Mouse (Mus musculus): ENCODE data around the gene Scn5a. TPM values are rescaled to one million over a fixed set of nuclear protein-coding genes. Genes with fewer than 3 reads are reported as not detected.
A peak's percentile ranks its signal among the peaks of the same experiment; 100 is the strongest.

Gene Scn5a
- polyA plus RNA-seq, 2 experiments = 0.02 TPM; not detected in 1

DNA sequence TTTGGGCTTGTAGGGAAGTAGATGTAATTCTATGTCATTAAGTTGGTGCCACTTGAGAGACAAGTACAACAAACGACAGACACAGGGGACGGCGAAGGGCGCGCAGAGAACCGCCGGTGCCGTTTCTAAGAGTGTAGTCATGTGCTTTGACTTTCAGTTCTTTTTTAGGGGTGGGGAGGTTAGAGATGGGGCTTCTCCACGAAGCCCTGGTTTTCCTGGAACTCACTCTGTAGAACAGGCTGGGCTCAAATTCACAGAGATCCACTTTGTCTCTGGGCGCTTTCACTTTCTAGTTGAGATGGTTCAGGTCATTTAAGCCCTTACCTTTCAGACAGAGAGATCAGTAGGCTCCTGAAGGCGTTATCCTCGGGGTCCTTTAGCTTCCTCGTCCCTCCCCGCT lies 122.8 kb downstream of the Scn5a start:
- TF ChIP-seq CTCF (IDR thresholded peaks at IDR 0.05; ENCODE audit: low read depth) = no peak
- TF ChIP-seq EP300 (IDR thresholded peaks at IDR 0.05; ENCODE audit: low read depth) = no peak
- no peaks in the 10 kb centered on the region for H3K9me3 ChIP-seq (ENCODE audit: control insufficient read depth, low read length)
- H3K4me1 ChIP-seq (replicated peaks; ENCODE audit: control insufficient read depth in 2 of 2, insufficient read depth in 2 of 2, low read length in 1 of 2) = no peaks in the 10 kb centered on the region
- H3K27ac ChIP-seq = no peak overlapping the region
- H3K4me2 ChIP-seq (ENCODE audit: low read depth) = no peak overlapping the region
- ATAC-seq (ENCODE audit: insufficient read depth) (no peak), DNase-seq (ENCODE audit: low read depth in 3 of 3, low spot score in 3 of 3) (no peak)
- WGBS (ENCODE audit: insufficient replicate concordance) = 75% methylated on average over 14 of the region's 14 CpGs
- no peaks in the 10 kb centered on the region for H3K27me3 ChIP-seq (ENCODE audit: control insufficient read depth, insufficient read depth, low read length)
- no peak overlapping the region for H3K9ac ChIP-seq (replicated peaks)
- H3K36me3 ChIP-seq (replicated peaks; ENCODE audit: control insufficient read depth, insufficient read depth, low read depth) = peaks cover 7% of the 10 kb centered on the region; the same call in 1 of the 2 replicates
- H3K4me3 ChIP-seq (ENCODE audit: insufficient read depth in 1 of 2, low read depth in 2 of 2, low read length in 2 of 2) = no peak overlapping the region

GRCm38 (mm10) chr9:119445737-119446136 lies 133.1 kb downstream of the Scn5a start:
- no peak for DNase-seq (ENCODE audit: low read depth in 3 of 3, low spot score in 3 of 3)
- Histone ChIP-seq H3K36me3 (replicated peaks; ENCODE audit: control insufficient read depth, insufficient read depth, low read depth) (peaks cover 12% of the 10 kb centered on the region), H3K4me3 (ENCODE audit: insufficient read depth in 1 of 2, low read depth in 2 of 2, low read length in 2 of 2) (peak overlapping the region; percentile 68 to 71), H3K4me1 (replicated peaks; ENCODE audit: control insufficient read depth in 2 of 2, insufficient read depth in 2 of 2, low read length in 1 of 2) (peaks cover 4 to 7% of the 10 kb centered on the region in 2 experiments), H3K4me2 (ENCODE audit: low read depth) (peak overlapping the region; percentile 64), H3K27me3 (ENCODE audit: control insufficient read depth, insufficient read depth, low read length) (no peaks in the 10 kb centered on the region), H3K9me3 (ENCODE audit: control insufficient read depth, low read length) (no peaks in the 10 kb centered on the region), H3K27ac (no peak overlapping the region), H3K9ac (replicated peaks) (peak overlapping the region; percentile 71)
- TF ChIP-seq CTCF (IDR thresholded peaks at IDR 0.05; ENCODE audit: low read depth) = no peak
- no peak for TF ChIP-seq EP300 (IDR thresholded peaks at IDR 0.05; ENCODE audit: low read depth)
- no peak for ATAC-seq (ENCODE audit: insufficient read depth)
- WGBS (ENCODE audit: insufficient replicate concordance) = 11% methylated on average over 6 of the region's 6 CpGs

GRCm38 (mm10) chr9:119444738-119445429 lies 133.9 kb downstream of the Scn5a start, which contains the start of gene Exog:
Gene Exog (plus strand): TSS chr9:119444943.
- Histone ChIP-seq H3K4me1 (replicated peaks; ENCODE audit: control insufficient read depth in 2 of 2, insufficient read depth in 2 of 2, low read length in 1 of 2) (peaks cover 4 to 7% of the 10 kb centered on the region in 2 experiments), H3K4me2 (ENCODE audit: low read depth) (peak within 1 kb of the TSS; percentile 64), H3K9ac (replicated peaks) (peak within 1 kb of the TSS; percentile 71), H3K36me3 (replicated peaks; ENCODE audit: control insufficient read depth, insufficient read depth, low read depth) (peaks cover 10% of the 10 kb centered on the region), H3K27ac (no peak within 1 kb of the TSS), H3K27me3 (ENCODE audit: control insufficient read depth, insufficient read depth, low read length) (no peaks in the 10 kb centered on the region), H3K9me3 (ENCODE audit: control insufficient read depth, low read length) (no peaks in the 10 kb centered on the region), H3K4me3 (ENCODE audit: insufficient read depth in 1 of 2, low read depth in 2 of 2, low read length in 2 of 2) (peak within 1 kb of the TSS; percentile 68 to 71)
- DNase-seq (ENCODE audit: low read depth in 3 of 3, low spot score in 3 of 3) = peak; percentile 79 to 82 (median 80)
- ATAC-seq (ENCODE audit: insufficient read depth) = peak; percentile 89
- under 1% methylated on average over 52 of the region's 52 CpGs for WGBS (ENCODE audit: insufficient replicate concordance)
- no peak for TF ChIP-seq EP300 (IDR thresholded peaks at IDR 0.05; ENCODE audit: low read depth)
- peak; percentile 87 for TF ChIP-seq CTCF (IDR thresholded peaks at IDR 0.05; ENCODE audit: low read depth)

- 66% methylated on average over 9 of the region's 9 CpGs for WGBS (ENCODE audit: insufficient replicate concordance)
- H3K4me1 ChIP-seq (replicated peaks; ENCODE audit: control insufficient read depth in 2 of 2, insufficient read depth in 2 of 2, low read length in 1 of 2) = no peaks in the 10 kb centered on the region
- no peak overlapping the region for H3K4me2 ChIP-seq (ENCODE audit: low read depth)
- no peak for DNase-seq (ENCODE audit: low read depth in 3 of 3, low spot score in 3 of 3)
- H3K27me3 ChIP-seq (ENCODE audit: control insufficient read depth, insufficient read depth, low read length) = no peaks in the 10 kb centered on the region
- H3K36me3 ChIP-seq (replicated peaks; ENCODE audit: control insufficient read depth, insufficient read depth, low read depth) = no peaks in the 10 kb centered on the region
- ATAC-seq (ENCODE audit: insufficient read depth) = no peak
- H3K9me3 ChIP-seq (ENCODE audit: control insufficient read depth, low read length) = no peaks in the 10 kb centered on the region
- H3K9ac ChIP-seq (replicated peaks) = no peak overlapping the region
- H3K4me3 ChIP-seq (ENCODE audit: insufficient read depth in 1 of 2, low read depth in 2 of 2, low read length in 2 of 2) = no peak overlapping the region
- H3K27ac ChIP-seq = no peak overlapping the region
- TF ChIP-seq CTCF (IDR thresholded peaks at IDR 0.05; ENCODE audit: low read depth) (no peak), EP300 (IDR thresholded peaks at IDR 0.05; ENCODE audit: low read depth) (no peak)
These were observed 140.3 kb downstream of the Scn5a start for GRCm38 (mm10) chr9:119438498-119439000.

DNA sequence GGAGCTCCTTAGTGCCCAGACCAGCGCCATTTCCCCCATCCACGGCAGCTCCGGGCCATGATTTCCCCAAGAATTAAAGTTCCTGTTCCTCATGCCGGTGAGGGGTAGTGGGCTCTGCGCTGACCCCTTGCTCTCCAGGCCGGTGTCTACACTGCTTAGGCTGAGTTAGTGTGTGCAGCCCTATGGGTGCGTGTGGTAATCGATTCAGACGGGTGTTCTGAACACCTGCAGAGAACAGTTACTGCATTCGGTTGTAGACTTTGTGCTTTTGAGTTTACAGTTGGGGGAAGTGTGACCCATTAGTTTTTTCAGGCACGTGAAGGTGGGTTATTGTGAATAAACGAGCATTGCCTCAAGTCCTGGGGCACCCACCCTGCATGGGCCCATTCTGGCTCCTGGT lies 140.8 kb downstream of the Scn5a start:
- H3K27ac ChIP-seq = no peak overlapping the region
- no peak overlapping the region for H3K4me3 ChIP-seq (ENCODE audit: insufficient read depth in 1 of 2, low read depth in 2 of 2, low read length in 2 of 2)
- TF ChIP-seq EP300 (IDR thresholded peaks at IDR 0.05; ENCODE audit: low read depth) (no peak), CTCF (IDR thresholded peaks at IDR 0.05; ENCODE audit: low read depth) (no peak)
- no peaks in the 10 kb centered on the region for H3K4me1 ChIP-seq (replicated peaks; ENCODE audit: control insufficient read depth in 2 of 2, insufficient read depth in 2 of 2, low read length in 1 of 2)
- no peak overlapping the region for H3K4me2 ChIP-seq (ENCODE audit: low read depth)
- 71% methylated on average over 12 of the region's 12 CpGs for WGBS (ENCODE audit: insufficient replicate concordance)
- no peaks in the 10 kb centered on the region for H3K27me3 ChIP-seq (ENCODE audit: control insufficient read depth, insufficient read depth, low read length)
- no peaks in the 10 kb centered on the region for H3K36me3 ChIP-seq (replicated peaks; ENCODE audit: control insufficient read depth, insufficient read depth, low read depth)
- no peak for DNase-seq (ENCODE audit: low read depth in 3 of 3, low spot score in 3 of 3)
- H3K9ac ChIP-seq (replicated peaks) = no peak overlapping the region
- no peaks in the 10 kb centered on the region for H3K9me3 ChIP-seq (ENCODE audit: control insufficient read depth, low read length)
- ATAC-seq (ENCODE audit: insufficient read depth) = no peak

All from liver, embryonic 14.5 days (tissue).